Mouse (Mus musculus) CH12.LX (cell line): Measurements from ENCODE around the gene Etv6. TPM values are rescaled to one million over a fixed set of nuclear protein-coding genes. Genes with fewer than 3 reads are reported as not detected.

Experiments
- DNase-seq: peaks from one replicate; pipeline ENCODE4 v3.0.0-alpha.2; 2013; ENCODE audit errors: extremely low read depth
- H3K27ac ChIP-seq: 2 replicates; pipeline ENCODE4 v1.5.1; 2012; ENCODE audit warnings: low read depth, mild to moderate bottlenecking, control low read depth, moderate library complexity; ENCODE audit not compliant: insufficient read depth
- H3K27me3 ChIP-seq: replicated peaks from 2 replicates; pipeline ENCODE3; 2012; ENCODE audit warnings: inconsistent platforms
- H3K36me3 ChIP-seq, 2 experiments: replicated peaks in 1 of 2; 2 replicates each; pipeline versions ENCODE3 to v1.6.1; 2012; ENCODE audit warnings: inconsistent platforms in 1 of 2, low read length in 1 of 2, mild to moderate bottlenecking in 1 of 2, mixed read lengths in 1 of 2, moderate library complexity in 1 of 2; ENCODE audit not compliant: control insufficient read depth in 1 of 2, insufficient read depth in 1 of 2
- H3K4me1 ChIP-seq, 2 experiments: 2 replicates each; pipeline ENCODE4 v1.6.1; 2012; ENCODE audit warnings: inconsistent platforms in 1 of 2, moderate library complexity in 1 of 2; ENCODE audit not compliant: insufficient read depth in 2 of 2, control insufficient read depth in 1 of 2
- H3K4me2 ChIP-seq: 2 replicates; pipeline ENCODE4 v1.6.1; 2012; ENCODE audit warnings: low read depth, mild to moderate bottlenecking, control low read depth; ENCODE audit not compliant: poor library complexity, insufficient read depth, severe bottlenecking
- H3K4me3 ChIP-seq, 3 experiments: fragments of 150-350 bp in 1 of 3; sonication (generic) in 1 of 3; replicated peaks in 1 of 3; 2 replicates each; pipeline versions ENCODE3 to v1.5.1; 2011 to 2012; ENCODE audit warnings: low read depth in 2 of 3, low read length in 2 of 3, mild to moderate bottlenecking in 2 of 3, moderate library complexity in 2 of 3, control low read depth in 1 of 3, improper control_type of control experiment in 1 of 3, inconsistent platforms in 1 of 3, mixed read lengths in 1 of 3; ENCODE audit not compliant: poor library complexity in 1 of 3
- H3K79me2 ChIP-seq: replicated peaks from 2 replicates; pipeline ENCODE4 v1.6.1; 2012; ENCODE audit warnings: mild to moderate bottlenecking, moderate library complexity; ENCODE audit not compliant: control insufficient read depth, poor library complexity, insufficient read depth, severe bottlenecking; ENCODE audit errors: extremely low read depth
- H3K9ac ChIP-seq: 2 replicates; pipeline ENCODE4 v1.6.1; 2012; ENCODE audit warnings: low read depth, mild to moderate bottlenecking, control low read depth, moderate library complexity; ENCODE audit not compliant: insufficient read depth
- H3K9me3 ChIP-seq: replicated peaks from 2 replicates; pipeline ENCODE3; 2012; ENCODE audit warnings: low read length, inconsistent platforms, mixed read lengths
- CHD2 ChIP-seq: IDR thresholded peaks from 2 replicates; pipeline ENCODE4 v1.6.1; 2011; ENCODE audit warnings: low read length, improper control_type of control experiment
- CTCF ChIP-seq, 2 experiments: IDR thresholded peaks in 1 of 2; conservative IDR thresholded peaks in 1 of 2; 2 replicates each; pipeline ENCODE4 v1.5.1; 2011 to 2012; ENCODE audit warnings: low read depth in 2 of 2, low read length in 2 of 2, improper control_type of control experiment in 1 of 2, inconsistent platforms in 1 of 2, mild to moderate bottlenecking in 1 of 2, moderate library complexity in 1 of 2
- ELF1 ChIP-seq: IDR thresholded peaks from 2 replicates; pipeline ENCODE4 v1.6.1; 2014; ENCODE audit warnings: low read depth, mild to moderate bottlenecking, inconsistent platforms, low read length, improper control_type of control experiment
- EP300 ChIP-seq: IDR thresholded peaks from 2 replicates; pipeline ENCODE4 v1.6.1; 2011; ENCODE audit warnings: low read length, improper control_type of control experiment
- GABPA ChIP-seq: IDR thresholded peaks from 2 replicates; pipeline ENCODE4 v1.6.1; 2012; ENCODE audit warnings: low read depth, low read length, improper control_type of control experiment, inconsistent platforms; ENCODE audit not compliant: insufficient replicate concordance
- HCFC1 ChIP-seq: IDR thresholded peaks from 2 replicates; pipeline ENCODE4 v1.6.1; 2012; ENCODE audit warnings: low read depth, mild to moderate bottlenecking, inconsistent platforms, low read length, improper control_type of control experiment
- IRF4 ChIP-seq: IDR thresholded peaks from 2 replicates; pipeline ENCODE4 v1.6.1; 2014; ENCODE audit warnings: low read depth, mild to moderate bottlenecking, inconsistent platforms, low read length, improper control_type of control experiment
- JUN ChIP-seq: IDR thresholded peaks from 2 replicates; pipeline ENCODE4 v1.6.1; 2011; ENCODE audit warnings: low read depth, mild to moderate bottlenecking, low read length, improper control_type of control experiment, moderate library complexity; ENCODE audit not compliant: insufficient read depth
- JUND ChIP-seq: conservative IDR thresholded peaks from 2 replicates; pipeline ENCODE4 v1.6.1; 2011; ENCODE audit warnings: low read depth, low read length, improper control_type of control experiment
- KAT2A ChIP-seq: IDR thresholded peaks from 2 replicates; pipeline ENCODE4 v1.6.1; 2012; ENCODE audit warnings: low read length, improper control_type of control experiment, inconsistent platforms; ENCODE audit not compliant: insufficient replicate concordance
- MAFK ChIP-seq: IDR thresholded peaks from 2 replicates; pipeline ENCODE4 v1.6.1; 2011; ENCODE audit warnings: low read length, improper control_type of control experiment; ENCODE audit not compliant: insufficient replicate concordance
- MAX ChIP-seq: IDR thresholded peaks from 2 replicates; pipeline ENCODE4 v1.6.1; 2011; ENCODE audit warnings: low read length, improper control_type of control experiment
- MEF2A ChIP-seq: IDR thresholded peaks from 2 replicates; pipeline ENCODE4 v1.6.1; 2014; ENCODE audit warnings: low read depth, mild to moderate bottlenecking, inconsistent platforms, low read length, improper control_type of control experiment, borderline replicate concordance
- MXI1 ChIP-seq: IDR thresholded peaks from 2 replicates; pipeline ENCODE4 v1.6.1; 2011; ENCODE audit warnings: mild to moderate bottlenecking, low read depth, low read length, improper control_type of control experiment
- NELFE ChIP-seq: IDR thresholded peaks from 2 replicates; pipeline ENCODE4 v1.6.1; 2011; ENCODE audit warnings: low read depth, low read length, improper control_type of control experiment
- NRF1 ChIP-seq: IDR thresholded peaks from 2 replicates; pipeline ENCODE4 v1.6.1; 2014; ENCODE audit warnings: low read depth, mild to moderate bottlenecking, inconsistent platforms, low read length, improper control_type of control experiment, moderate library complexity
- RAD21 ChIP-seq: IDR thresholded peaks from 2 replicates; pipeline ENCODE4 v1.6.1; 2011; ENCODE audit warnings: low read depth, mild to moderate bottlenecking, low read length, improper control_type of control experiment, moderate library complexity
- SIN3A ChIP-seq: IDR thresholded peaks from 2 replicates; pipeline ENCODE4 v1.6.1; 2012; ENCODE audit warnings: low read length, improper control_type of control experiment, inconsistent platforms
- SMC3 ChIP-seq: IDR thresholded peaks from 2 replicates; pipeline ENCODE4 v1.6.1; 2011; ENCODE audit warnings: low read depth, low read length, improper control_type of control experiment
- TBP ChIP-seq: conservative IDR thresholded peaks from 2 replicates; pipeline ENCODE4 v1.6.1; 2011; ENCODE audit warnings: low read depth, low read length, improper control_type of control experiment
- TCF12 ChIP-seq: IDR thresholded peaks from 2 replicates; pipeline ENCODE4 v1.6.1; 2014; ENCODE audit warnings: low read depth, mild to moderate bottlenecking, inconsistent platforms, low read length, improper control_type of control experiment
- ZC3H11A ChIP-seq: IDR thresholded peaks from 2 replicates; pipeline ENCODE4 v1.6.1; 2012; ENCODE audit warnings: low read depth, mild to moderate bottlenecking, inconsistent platforms, low read length, improper control_type of control experiment
- ZNF384 ChIP-seq: IDR thresholded peaks from 2 replicates; pipeline ENCODE4 v1.6.1; 2012; ENCODE audit warnings: low read depth, low read length, improper control_type of control experiment, inconsistent platforms
- dilution Hi-C: fragments of 300-500 bp; cut with MboI; formaldehyde crosslinking; loops from 2 replicates; pipeline ENCODE4 v1.14.3; 2020; ENCODE audit warnings: low sequenced_read_pairs; ENCODE audit not compliant: extremely low pct_unique_long_range_greater_than_20kb, extremely low pct_ligation_motif_present
- in situ Hi-C: fragments of 300-500 bp; cut with MboI; formaldehyde crosslinking; loops from 3 replicates; pipeline ENCODE4 v1.14.3; 2019; ENCODE audit warnings: low sequenced_read_pairs, low pct_ligation_motif_present, low pct_unique_long_range_greater_than_20kb, mixed read lengths
- polyA plus RNA-seq: library from polyadenylated mRNA; unstranded; fragments of >175 nt; gene quantifications from 2 replicates; pipeline ENCODE4 v1.2.1, GENCODE M21; 2012; ENCODE audit warnings: low read depth; ENCODE audit not compliant: insufficient read length
- total RNA-seq, 2 experiments: library from RNA; depleted of rRNA; stranded (reverse); fragments of 300-350 nt in 1 of 2; fragments of >200 nt in 1 of 2; gene quantifications; 2 replicates each; pipeline ENCODE4 v1.2.3; 2012 to 2014

Gene Etv6
- total and polyA plus RNA-seq, 3 experiments, result 7.6 to 29.5 (median 10.1) TPM

- Histone ChIP-seq H3K27me3 (no peaks in the 10 kb centered on the region), H3K4me3 (no peak overlapping the region), H3K79me2 (no peaks in the 10 kb centered on the region; the same call in none of the 2 replicates), H3K36me3 (peaks cover 14 to 82% of the 10 kb centered on the region in 2 experiments), H3K4me2 (no peak overlapping the region), H3K27ac (no peak overlapping the region), H3K9ac (no peak overlapping the region), H3K4me1 (peaks cover 13 to 48% of the 10 kb centered on the region in 2 experiments), H3K9me3 (no peaks in the 10 kb centered on the region)
- dilution Hi-C loops (no loop called here), in situ Hi-C loops (no loop called here)
- TF ChIP-seq MAFK (no peak), NELFE (no peak), SMC3 (no peak), JUN (no peak), ELF1 (no peak), HCFC1 (no peak), MXI1 (no peak), NRF1 (no peak), MAX (no peak), KAT2A (no peak), IRF4 (no peak), ZC3H11A (no peak), SIN3A (no peak), CTCF (conservative IDR thresholded peaks at IDR 0.05 in 1 of 2, IDR thresholded peaks at IDR 0.05 in 1 of 2; ENCODE audit: low read depth in 2 of 2, low read length in 2 of 2) (no peak)
- DNase-seq, result no peak
Measured at GRCm38 (mm10) chr6:134094620-134095019, 59.1 kb downstream of the Etv6 start.

- Histone ChIP-seq H3K36me3 (peaks cover 14 to 82% of the 10 kb centered on the region in 2 experiments), H3K79me2 (no peaks in the 10 kb centered on the region; the same call in none of the 2 replicates), H3K4me2 (no peak overlapping the region), H3K4me3 (no peak overlapping the region), H3K9ac (no peak overlapping the region), H3K4me1 (peaks cover 13 to 45% of the 10 kb centered on the region in 2 experiments), H3K27me3 (no peaks in the 10 kb centered on the region), H3K27ac (no peak overlapping the region), H3K9me3 (no peaks in the 10 kb centered on the region)
- dilution Hi-C loops (no loop called here), in situ Hi-C loops (no loop called here)
- TF ChIP-seq KAT2A (no peak), ZNF384 (no peak), TCF12 (no peak), MAX (no peak), RAD21 (no peak), GABPA (no peak), CHD2 (no peak), CTCF (conservative IDR thresholded peaks at IDR 0.05 in 1 of 2, IDR thresholded peaks at IDR 0.05 in 1 of 2; ENCODE audit: low read depth in 2 of 2, low read length in 2 of 2) (no peak), EP300 (no peak), NELFE (no peak), JUND (no peak), HCFC1 (no peak), IRF4 (no peak), TBP (no peak), MEF2A (no peak)
- DNase-seq, result no peak
Measured at GRCm38 (mm10) chr6:134095582-134095981, 60.1 kb downstream of the Etv6 start.
